Mouse (Mus musculus): ENCODE results near the gene Cryab. TPM values are rescaled to one million over a fixed set of nuclear protein-coding genes. Genes with fewer than 3 reads are reported as not detected.

Cryab gene
- polyA plus RNA-seq, 1 experiment from 2014 or later = 57.4 TPM

- Histone ChIP-seq H3K27me3 (ENCODE audit: insufficient read depth, low read length) (no peaks in the 10 kb centered on the region), H3K4me3 (ENCODE audit: low read length) (no peak overlapping the region), H3K4me2 (replicated peaks; ENCODE audit: low read depth, low read length) (no peak overlapping the region), H3K9me3 (ENCODE audit: low read length) (no peaks in the 10 kb centered on the region), H3K4me1 (ENCODE audit: insufficient read depth, low read length) (peaks cover 12% of the 10 kb centered on the region), H3K27ac (ENCODE audit: low read length) (no peak overlapping the region), H3K36me3 (ENCODE audit: insufficient read depth, low read length) (no peaks in the 10 kb centered on the region), H3K9ac (replicated peaks; ENCODE audit: low read length) (no peak overlapping the region)
- WGBS = 61% methylated on average over 5 of the region's 5 CpGs
- ATAC-seq (ENCODE audit: low FRiP score, low TSS enrichment) = no peak
Measured at GRCm38 (mm10) chr9:50756711-50757110, 5.6 kb downstream of the Cryab start.

GRCm38 (mm10) chr9:50761520-50762243 lies 10.6 kb downstream of the Cryab start:
- H3K27ac ChIP-seq (ENCODE audit: low read length) = no peak overlapping the region
- H3K27me3 ChIP-seq (ENCODE audit: insufficient read depth, low read length) = no peaks in the 10 kb centered on the region
- H3K9ac ChIP-seq (replicated peaks; ENCODE audit: low read length) = no peak overlapping the region
- no peak overlapping the region for H3K4me3 ChIP-seq (ENCODE audit: low read length)
- H3K4me2 ChIP-seq (replicated peaks; ENCODE audit: low read depth, low read length) = no peak overlapping the region
- WGBS = 57% methylated on average over 6 of the region's 6 CpGs
- H3K9me3 ChIP-seq (ENCODE audit: low read length) = no peaks in the 10 kb centered on the region
- ATAC-seq (ENCODE audit: low FRiP score, low TSS enrichment) = no peak
- no peaks in the 10 kb centered on the region for H3K36me3 ChIP-seq (ENCODE audit: insufficient read depth, low read length)
- no peaks in the 10 kb centered on the region for H3K4me1 ChIP-seq (ENCODE audit: insufficient read depth, low read length)

DNA sequence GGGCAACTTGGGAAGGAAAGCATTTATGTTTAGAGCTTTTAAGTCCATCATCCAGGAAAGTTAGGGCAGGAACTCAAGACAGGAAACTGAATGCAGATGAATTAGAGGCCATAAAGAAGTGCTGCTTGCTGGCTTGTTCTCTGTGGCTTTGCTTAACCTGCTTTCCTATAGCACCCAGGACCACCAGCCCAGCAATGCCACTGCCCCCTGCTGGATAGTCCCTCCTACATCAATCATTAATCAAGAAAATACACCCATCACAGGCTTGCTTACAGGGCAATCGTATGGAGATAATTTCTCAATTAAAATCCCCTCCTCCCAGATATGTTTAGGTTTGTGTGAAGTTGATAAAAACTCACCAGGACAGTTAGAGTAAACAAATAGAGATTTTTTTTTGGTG lies 12.2 kb downstream of the Cryab start:
- H3K27me3 ChIP-seq (ENCODE audit: insufficient read depth, low read length) = no peaks in the 10 kb centered on the region
- peaks cover 4% of the 10 kb centered on the region; the same call in 1 of the 2 replicates for H3K4me1 ChIP-seq (ENCODE audit: insufficient read depth, low read length)
- no peak overlapping the region for H3K9ac ChIP-seq (replicated peaks; ENCODE audit: low read length)
- no peak overlapping the region for H3K4me3 ChIP-seq (ENCODE audit: low read length)
- no peaks in the 10 kb centered on the region for H3K36me3 ChIP-seq (ENCODE audit: insufficient read depth, low read length)
- no peak overlapping the region for H3K4me2 ChIP-seq (replicated peaks; ENCODE audit: low read depth, low read length)
- ATAC-seq (ENCODE audit: low FRiP score, low TSS enrichment) = no peak
- WGBS = 69% methylated on average over 1 of the region's 1 CpGs
- H3K9me3 ChIP-seq (ENCODE audit: low read length) = no peaks in the 10 kb centered on the region
- H3K27ac ChIP-seq (ENCODE audit: low read length) = no peak overlapping the region

GRCm38 (mm10) chr9:50767531-50768106 lies 16.5 kb downstream of the Cryab start:
- peak overlapping the region; percentile 86 for H3K4me3 ChIP-seq (ENCODE audit: low read length)
- peak overlapping the region; percentile 96 for H3K27ac ChIP-seq (ENCODE audit: low read length)
- H3K4me1 ChIP-seq (ENCODE audit: insufficient read depth, low read length) = peaks cover 9% of the 10 kb centered on the region; the same call in 1 of the 2 replicates
- H3K27me3 ChIP-seq (ENCODE audit: insufficient read depth, low read length) = no peaks in the 10 kb centered on the region
- peak overlapping the region; percentile 81 for H3K9ac ChIP-seq (replicated peaks; ENCODE audit: low read length)
- 0 out of 2 replicates have a peak, but pooled peaks have one; percentile 3 for ATAC-seq (ENCODE audit: low FRiP score, low TSS enrichment)
- WGBS = 5% methylated on average over 17 of the region's 17 CpGs
- H3K9me3 ChIP-seq (ENCODE audit: low read length) = no peaks in the 10 kb centered on the region
- H3K36me3 ChIP-seq (ENCODE audit: insufficient read depth, low read length) = peaks cover 10% of the 10 kb centered on the region
- peak overlapping the region; percentile 94 for H3K4me2 ChIP-seq (replicated peaks; ENCODE audit: low read depth, low read length)

- H3K9me3 ChIP-seq (ENCODE audit: low read length) = no peaks in the 10 kb centered on the region
- WGBS = 3% methylated on average over 59 of the region's 59 CpGs
- peak within 1 kb of the TSS; percentile 86 for H3K4me3 ChIP-seq (ENCODE audit: low read length)
- peaks cover 10% of the 10 kb centered on the region for H3K36me3 ChIP-seq (ENCODE audit: insufficient read depth, low read length)
- H3K27ac ChIP-seq (ENCODE audit: low read length) = peak within 1 kb of the TSS; percentile 96
- H3K4me1 ChIP-seq (ENCODE audit: insufficient read depth, low read length) = peaks cover 9% of the 10 kb centered on the region; the same call in 1 of the 2 replicates
- peak within 1 kb of the TSS; percentile 94 for H3K4me2 ChIP-seq (replicated peaks; ENCODE audit: low read depth, low read length)
- no peaks in the 10 kb centered on the region for H3K27me3 ChIP-seq (ENCODE audit: insufficient read depth, low read length)
- peak within 1 kb of the TSS; percentile 81 for H3K9ac ChIP-seq (replicated peaks; ENCODE audit: low read length)
- ATAC-seq (ENCODE audit: low FRiP score, low TSS enrichment) = peak; percentile 98
Measured at GRCm38 (mm10) chr9:50768107-50769002, 17.2 kb downstream of the Cryab start, which contains the start of gene Fdxacb1. TSS of gene Fdxacb1 (plus strand) at chr9:50768236.

GRCm38 (mm10) chr9:50770011-50770410 lies 18.9 kb downstream of the Cryab start:
- ATAC-seq (ENCODE audit: low FRiP score, low TSS enrichment) = no peak
- no peak overlapping the region for H3K27ac ChIP-seq (ENCODE audit: low read length)
- WGBS = 91% methylated on average over 2 of the region's 2 CpGs

DNA sequence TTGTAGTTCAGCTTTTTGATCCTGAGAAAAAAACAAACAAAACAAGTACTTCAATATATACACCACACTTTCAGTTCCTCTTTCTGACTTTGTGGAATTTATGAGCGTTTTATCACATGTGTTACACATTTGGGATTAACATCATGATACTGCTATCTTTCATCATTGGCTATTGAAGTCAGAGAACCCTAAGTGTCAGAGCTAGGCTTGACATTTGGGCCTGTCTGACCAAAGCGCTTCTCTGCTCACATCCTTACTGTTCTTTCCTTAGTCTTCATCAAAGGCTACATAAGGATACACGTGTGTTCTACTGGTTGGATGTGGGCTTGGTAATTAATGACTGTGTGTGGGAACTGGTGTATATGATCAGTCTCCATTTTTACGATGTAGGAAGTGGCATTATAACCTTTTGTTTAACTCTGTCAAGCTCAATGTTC lies 22.9 kb downstream of the Cryab start:
- Histone ChIP-seq H3K4me2 (replicated peaks; ENCODE audit: low read depth, low read length) (peak overlapping the region; percentile 82), H3K36me3 (ENCODE audit: insufficient read depth, low read length) (peaks cover 12% of the 10 kb centered on the region), H3K4me3 (ENCODE audit: low read length) (0 out of 2 replicates have a peak overlapping the region, but pooled peaks have one; percentile 95), H3K4me1 (ENCODE audit: insufficient read depth, low read length) (peaks cover 19% of the 10 kb centered on the region), H3K9me3 (ENCODE audit: low read length) (no peaks in the 10 kb centered on the region), H3K27ac (ENCODE audit: low read length) (no peak overlapping the region), H3K9ac (replicated peaks; ENCODE audit: low read length) (peak overlapping the region; percentile 41; the same call in 1 of the 2 replicates), H3K27me3 (ENCODE audit: insufficient read depth, low read length) (no peaks in the 10 kb centered on the region)
- 57% methylated on average over 4 of the region's 4 CpGs for WGBS
- no peak for ATAC-seq (ENCODE audit: low FRiP score, low TSS enrichment)

More at GRCm38 (mm10) chr9:50770011-50770410, 18.9 kb downstream of the Cryab start:
- no peak overlapping the region for H3K9ac ChIP-seq (replicated peaks; ENCODE audit: low read length)
- H3K4me2 ChIP-seq (replicated peaks; ENCODE audit: low read depth, low read length) = no peak overlapping the region
- no peaks in the 10 kb centered on the region for H3K9me3 ChIP-seq (ENCODE audit: low read length)
- H3K4me3 ChIP-seq (ENCODE audit: low read length) = no peak overlapping the region
- peaks cover 10% of the 10 kb centered on the region for H3K36me3 ChIP-seq (ENCODE audit: insufficient read depth, low read length)
- peaks cover 19% of the 10 kb centered on the region for H3K4me1 ChIP-seq (ENCODE audit: insufficient read depth, low read length)
- no peaks in the 10 kb centered on the region for H3K27me3 ChIP-seq (ENCODE audit: insufficient read depth, low read length)

- no peaks in the 10 kb centered on the region for H3K27me3 ChIP-seq (ENCODE audit: insufficient read depth, low read length)
- H3K4me3 ChIP-seq (ENCODE audit: low read length) = peak within 1 kb of the TSS; percentile 95
- peak within 1 kb of the TSS; percentile 84 for H3K27ac ChIP-seq (ENCODE audit: low read length)
- peak within 1 kb of the TSS; percentile 97 for H3K9ac ChIP-seq (replicated peaks; ENCODE audit: low read length)
- H3K4me1 ChIP-seq (ENCODE audit: insufficient read depth, low read length) = peaks cover 18% of the 10 kb centered on the region
- whole genome bisulfite sequencing = 0% methylated on average over 35 of the region's 51 CpGs
- peak; percentile 88 for ATAC-seq (ENCODE audit: low FRiP score, low TSS enrichment)
- H3K36me3 ChIP-seq (ENCODE audit: insufficient read depth, low read length) = peaks cover 16% of the 10 kb centered on the region
- H3K9me3 ChIP-seq (ENCODE audit: low read length) = no peaks in the 10 kb centered on the region
- peak within 1 kb of the TSS; percentile 82 for H3K4me2 ChIP-seq (replicated peaks; ENCODE audit: low read depth, low read length)
Measured at GRCm38 (mm10) chr9:50774991-50775612, 24.0 kb downstream of the Cryab start, which contains the start of the genes Alg9 and 1110032A03Rik. TSS of gene Alg9 (plus strand) at chr9:50775019. TSS of gene 1110032A03Rik (minus strand) at chr9:50775520.

DNA sequence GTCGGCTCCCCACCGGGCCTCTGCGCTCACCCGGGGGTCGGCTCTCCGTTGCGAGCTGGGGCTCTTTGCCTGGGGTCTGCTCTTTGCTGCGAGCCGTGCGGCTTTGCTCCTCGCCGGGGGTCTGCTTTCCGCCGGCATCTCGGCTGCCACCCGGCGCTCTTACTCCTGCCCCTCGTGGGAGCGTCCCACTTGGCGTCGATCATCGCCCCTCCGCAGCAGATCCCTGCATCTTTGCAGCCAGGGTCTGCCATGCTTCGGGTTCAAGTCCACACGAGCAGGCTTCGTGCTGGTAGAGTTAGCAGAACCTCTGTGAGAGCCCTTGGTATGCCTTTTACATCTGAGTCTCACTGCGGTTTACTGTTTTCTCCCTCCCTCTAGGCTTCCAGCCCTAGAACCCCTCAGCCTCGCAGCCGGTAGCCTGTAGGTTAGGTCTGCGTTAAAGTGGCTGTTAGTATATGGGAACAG lies 24.6 kb downstream of the Cryab start:
- Histone ChIP-seq H3K9ac (replicated peaks; ENCODE audit: low read length) (peak overlapping the region; percentile 97), H3K4me3 (ENCODE audit: low read length) (peak overlapping the region; percentile 95), H3K36me3 (ENCODE audit: insufficient read depth, low read length) (peaks cover 21% of the 10 kb centered on the region), H3K27me3 (ENCODE audit: insufficient read depth, low read length) (no peaks in the 10 kb centered on the region), H3K27ac (ENCODE audit: low read length) (peak overlapping the region; percentile 84; the same call in 1 of the 2 replicates), H3K4me2 (replicated peaks; ENCODE audit: low read depth, low read length) (peak overlapping the region; percentile 82), H3K9me3 (ENCODE audit: low read length) (no peaks in the 10 kb centered on the region), H3K4me1 (ENCODE audit: insufficient read depth, low read length) (peaks cover 18% of the 10 kb centered on the region)
- peak; percentile 37; the same call in 1 of the 2 replicates for ATAC-seq (ENCODE audit: low FRiP score, low TSS enrichment)
- WGBS = under 1% methylated on average over 30 of the region's 30 CpGs

All from kidney, embryonic 16.5 days (tissue).